Mouse (Mus musculus) midbrain, embryonic 16.5 days (tissue): ENCODE data around the gene Stambpl1. TPM values are rescaled to one million over a fixed set of nuclear protein-coding genes. Genes with fewer than 3 reads are reported as not detected.

Experiments used
- polyA plus RNA-seq: library from polyadenylated mRNA; unstranded; fragments of >200 nt; fragmentation: Nextera tagmentation; extraction: Ambion mirVana; gene quantifications from 2 replicates; pipeline ENCODE4 v1.2.1, GENCODE M21; 2015

Gene Stambpl1
- polyA plus RNA-seq, 1 experiment from 2014 or later, result 22.8 TPM

Other genes with a start within 250 kb of the Stambpl1 start
- gene Lipf, start 231.0 kb upstream of the Stambpl1 start, polyA plus RNA-seq, result not detected in 2 replicates
- gene Lipk, start 183.9 kb upstream of the Stambpl1 start, polyA plus RNA-seq, result not detected in 2 replicates
- not detected in 2 replicates for gene Lipn, start 124.9 kb upstream of the Stambpl1 start, polyA plus RNA-seq
- not detected in 2 replicates for gene Lipm, start 91.3 kb upstream of the Stambpl1 start, polyA plus RNA-seq
- not detected in 2 replicates for gene Ankrd22, start 26.2 kb upstream of the Stambpl1 start, polyA plus RNA-seq
- 11.9 and 12.5 TPM in 2 replicates for gene Acta2, start 63.4 kb downstream of the Stambpl1 start, polyA plus RNA-seq
- gene Fas, start 98.4 kb downstream of the Stambpl1 start, polyA plus RNA-seq, result 0.60 and 1.5 TPM in 2 replicates